Mouse (Mus musculus) kidney, embryonic 15.5 days (tissue): ENCODE data around the gene Creb3l1. TPM values are rescaled to one million over a fixed set of nuclear protein-coding genes. Genes with fewer than 3 reads are reported as not detected.

Source experiments
- ATAC-seq: fragments of 200-750 bp; cut with Nextera tagmentation; replicated peaks from 2 replicates; pipeline ENCODE4 v1.8.0; 2017; ENCODE audit warnings: moderate TSS enrichment; ENCODE audit not compliant: low FRiP score
- H3K27ac ChIP-seq: fragments of 300-500 bp; sonication (generic); 2 replicates; pipeline ENCODE4 v1.5.1; 2015; ENCODE audit warnings: mild to moderate bottlenecking, inconsistent platforms
- H3K27me3 ChIP-seq: fragments of 300-500 bp; sonication (generic); 2 replicates; pipeline ENCODE4 v1.6.1; 2015; ENCODE audit warnings: inconsistent platforms
- H3K36me3 ChIP-seq: fragments of 300-500 bp; sonication (generic); 2 replicates; pipeline ENCODE4 v1.6.1; 2015; ENCODE audit warnings: inconsistent platforms
- H3K4me1 ChIP-seq: fragments of 300-500 bp; sonication (generic); 2 replicates; pipeline ENCODE4 v1.6.1; 2015; ENCODE audit warnings: inconsistent platforms
- H3K4me2 ChIP-seq: fragments of 300-500 bp; sonication (generic); 2 replicates; pipeline ENCODE4 v1.6.1; 2015; ENCODE audit warnings: moderate library complexity, mild to moderate bottlenecking, inconsistent platforms
- H3K4me3 ChIP-seq: fragments of 300-500 bp; sonication (generic); replicated peaks from 2 replicates; pipeline ENCODE4 v1.5.1; 2015; ENCODE audit warnings: mild to moderate bottlenecking, inconsistent platforms
- H3K9ac ChIP-seq: fragments of 300-500 bp; sonication (generic); 2 replicates; pipeline ENCODE4 v1.6.1; 2015; ENCODE audit warnings: mild to moderate bottlenecking, inconsistent platforms
- H3K9me3 ChIP-seq: fragments of 300-500 bp; sonication (generic); replicated peaks from 2 replicates; pipeline ENCODE4 v1.6.1; 2016; ENCODE audit warnings: inconsistent platforms
- WGBS: fragments of 180-500 bp; shearing (Covaris S2); methylation state at CpG from one replicate; pipeline ENCODE4 v1.1.7; 2015; ENCODE audit warnings: mixed read lengths; 5-methylcytosine and 5-hydroxymethylcytosine counted together
- polyA plus RNA-seq: library from polyadenylated mRNA; unstranded; fragments of >200 nt; fragmentation: Nextera tagmentation; extraction: Ambion mirVana; gene quantifications from 2 replicates; pipeline ENCODE4 v1.2.1, GENCODE M21; 2015

Creb3l1 gene
- polyA plus RNA-seq, result 14.0 and 14.9 TPM in 2 replicates

DNA sequence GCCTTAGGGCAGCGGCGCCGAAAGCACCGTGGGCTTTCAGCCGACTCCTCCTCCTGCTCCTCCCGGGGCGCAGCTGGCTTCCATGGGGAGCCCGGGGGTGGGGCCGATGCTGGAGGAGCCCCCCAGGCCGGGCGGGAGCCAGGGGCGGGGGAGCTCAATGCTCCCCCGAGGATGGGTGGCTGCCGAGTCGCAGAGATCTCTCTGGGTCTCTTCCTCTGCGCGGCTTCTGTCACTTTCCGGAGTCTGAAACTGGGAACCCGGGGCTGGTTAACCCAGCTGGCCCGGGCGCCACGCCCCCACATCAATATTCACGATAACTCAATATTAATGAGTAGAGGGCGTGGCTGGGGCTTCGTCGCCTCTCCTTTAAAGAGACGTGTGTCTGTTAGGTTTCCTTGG lies at the start of gene Creb3l1:
Gene Creb3l1 (minus strand): TSS at position 229 of the 399 bp plus-strand sequence.
- Histone ChIP-seq H3K36me3 (no peaks in the 10 kb centered on the region), H3K9ac (peak within 1 kb of the TSS; percentile 72), H3K27me3 (peaks cover 20% of the 10 kb centered on the region), H3K27ac (peak within 1 kb of the TSS; percentile 81), H3K9me3 (no peaks in the 10 kb centered on the region), H3K4me1 (peaks cover 41% of the 10 kb centered on the region), H3K4me2 (peak within 1 kb of the TSS; percentile 97), H3K4me3 (peak within 1 kb of the TSS; percentile 78)
- ATAC-seq, result peak; percentile 42; the same call in 1 of the 2 replicates
- WGBS, result under 1% methylated on average over 25 of the region's 27 CpGs

DNA sequence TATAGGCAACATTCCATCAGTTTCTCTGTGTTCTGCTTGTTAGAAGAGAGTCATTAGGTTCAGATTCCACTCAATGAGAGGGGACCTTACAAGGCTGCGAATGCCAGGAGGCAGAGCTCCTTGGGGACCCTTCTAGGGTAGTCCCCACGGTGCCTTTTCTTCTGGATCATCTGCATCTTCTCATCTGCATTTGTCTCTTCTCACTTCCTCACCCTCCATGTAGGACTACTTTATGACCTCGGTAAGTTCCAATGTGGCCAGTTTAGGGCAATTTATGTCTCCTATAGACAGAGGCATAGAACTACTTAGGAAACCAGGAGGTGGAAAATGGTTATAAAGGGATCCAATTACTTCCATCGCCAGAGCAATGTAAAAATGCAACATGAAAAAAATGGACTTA lies 46.8 kb upstream of the Creb3l1 start:
- H3K9ac ChIP-seq, result no peak overlapping the region
- no peak overlapping the region for H3K4me3 ChIP-seq
- no peaks in the 10 kb centered on the region for H3K27me3 ChIP-seq
- H3K27ac ChIP-seq, result no peak overlapping the region
- no peak overlapping the region for H3K4me2 ChIP-seq
- H3K9me3 ChIP-seq, result no peaks in the 10 kb centered on the region
- H3K36me3 ChIP-seq, result no peaks in the 10 kb centered on the region
- WGBS, result 68% methylated on average over 4 of the region's 4 CpGs
- H3K4me1 ChIP-seq, result no peaks in the 10 kb centered on the region
- no peak for ATAC-seq

- H3K4me1 ChIP-seq, result no peaks in the 10 kb centered on the region
- H3K27me3 ChIP-seq, result no peaks in the 10 kb centered on the region
- no peaks in the 10 kb centered on the region for H3K36me3 ChIP-seq
- no peak overlapping the region for H3K4me2 ChIP-seq
- no peak overlapping the region for H3K9ac ChIP-seq
- ATAC-seq, result no peak
- H3K9me3 ChIP-seq, result no peaks in the 10 kb centered on the region
- no peak overlapping the region for H3K4me3 ChIP-seq
- WGBS, result 67% methylated on average over 5 of the region's 5 CpGs
- H3K27ac ChIP-seq, result no peak overlapping the region
Measured at GRCm38 (mm10) chr2:92069630-92070029, 45.3 kb upstream of the Creb3l1 start.

DNA sequence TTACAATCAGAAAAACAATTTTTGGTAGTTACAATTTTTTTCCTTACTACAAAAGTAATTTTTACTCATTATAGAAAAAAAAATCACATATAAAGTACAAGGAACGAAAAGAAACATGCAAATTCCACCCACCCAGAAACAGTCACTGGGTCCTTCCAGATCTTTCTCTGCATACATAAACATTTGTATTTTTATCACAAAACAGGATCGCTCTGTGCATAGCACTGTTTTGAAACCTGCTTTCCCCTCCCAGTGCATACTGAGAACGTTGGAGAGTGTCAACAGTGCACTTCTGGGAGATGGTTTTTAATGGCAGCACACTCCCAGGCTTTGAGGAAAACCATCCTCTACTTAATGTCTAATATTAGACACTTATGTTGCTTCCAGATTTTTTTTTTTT lies 43.3 kb upstream of the Creb3l1 start:
- H3K4me2 ChIP-seq, result no peak overlapping the region
- WGBS, result 73% methylated on average over 3 of the region's 3 CpGs
- no peak overlapping the region for H3K4me3 ChIP-seq
- no peaks in the 10 kb centered on the region for H3K27me3 ChIP-seq
- H3K36me3 ChIP-seq, result no peaks in the 10 kb centered on the region
- no peaks in the 10 kb centered on the region for H3K9me3 ChIP-seq
- no peak overlapping the region for H3K27ac ChIP-seq
- H3K4me1 ChIP-seq, result no peaks in the 10 kb centered on the region
- no peak overlapping the region for H3K9ac ChIP-seq
- no peak for ATAC-seq

GRCm38 (mm10) chr2:92066899-92067298 lies 42.6 kb upstream of the Creb3l1 start:
- Histone ChIP-seq H3K9me3 (no peaks in the 10 kb centered on the region), H3K4me3 (no peak overlapping the region), H3K4me1 (no peaks in the 10 kb centered on the region), H3K9ac (no peak overlapping the region), H3K4me2 (no peak overlapping the region), H3K36me3 (no peaks in the 10 kb centered on the region), H3K27ac (no peak overlapping the region), H3K27me3 (peaks cover 2% of the 10 kb centered on the region; the same call in 1 of the 2 replicates)
- no peak for ATAC-seq
- 65% methylated on average over 1 of the region's 1 CpGs for WGBS

DNA sequence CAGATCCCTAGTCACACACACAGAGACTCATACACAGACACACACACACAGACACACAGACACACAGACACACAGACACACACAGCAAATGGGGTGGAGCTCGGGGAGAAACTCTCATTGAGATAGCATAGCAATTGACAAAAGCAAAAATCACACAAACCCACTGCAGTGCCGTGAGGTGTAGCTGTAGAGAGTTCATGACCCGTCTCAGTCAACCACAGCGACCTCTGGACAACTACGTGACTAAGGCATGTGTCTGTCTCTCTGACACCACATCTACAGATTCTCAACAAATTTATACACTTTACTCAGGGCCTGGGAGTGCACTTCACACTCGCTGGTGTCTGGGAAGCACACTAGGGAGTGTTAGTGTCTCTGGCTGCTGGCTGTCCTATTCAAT lies 41.6 kb upstream of the Creb3l1 start:
- ATAC-seq, result no peak; the same call in 1 of the 2 replicates
- Histone ChIP-seq H3K4me3 (no peak overlapping the region), H3K9ac (no peak overlapping the region), H3K4me2 (no peak overlapping the region), H3K9me3 (no peaks in the 10 kb centered on the region), H3K4me1 (no peaks in the 10 kb centered on the region), H3K27ac (no peak overlapping the region), H3K36me3 (no peaks in the 10 kb centered on the region), H3K27me3 (peaks cover 10% of the 10 kb centered on the region)
- WGBS, result 52% methylated on average over 6 of the region's 6 CpGs

- H3K27me3 ChIP-seq, result peaks cover 15% of the 10 kb centered on the region
- whole genome bisulfite sequencing, result 87% methylated on average over 8 of the region's 8 CpGs
- no peak overlapping the region for H3K4me3 ChIP-seq
- no peak overlapping the region for H3K4me2 ChIP-seq
- no peak for ATAC-seq
- H3K36me3 ChIP-seq, result no peaks in the 10 kb centered on the region
- H3K9ac ChIP-seq, result no peak overlapping the region
- H3K27ac ChIP-seq, result no peak overlapping the region
- H3K9me3 ChIP-seq, result no peaks in the 10 kb centered on the region
- H3K4me1 ChIP-seq, result no peaks in the 10 kb centered on the region
Measured at GRCm38 (mm10) chr2:92065269-92065888, 41.1 kb upstream of the Creb3l1 start.

DNA sequence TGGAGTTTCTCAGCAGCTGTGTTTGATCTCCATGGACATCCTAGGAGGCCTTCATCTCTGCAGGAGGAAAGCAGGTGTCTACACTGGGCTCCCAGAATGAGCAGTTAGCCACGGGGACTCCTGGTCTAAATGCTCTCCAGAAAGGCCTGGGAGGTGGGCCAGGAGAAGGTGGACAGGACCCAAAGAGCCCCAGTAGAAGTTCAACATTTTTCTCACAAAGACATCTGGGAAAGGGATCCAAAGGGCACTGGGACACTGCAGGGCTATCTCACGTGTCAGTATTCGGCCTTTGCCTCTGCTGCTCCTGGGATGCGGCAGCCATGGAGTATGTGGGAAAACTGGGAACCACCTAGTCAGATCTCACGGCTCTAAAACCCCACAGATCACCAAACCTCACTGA lies 38.8 kb upstream of the Creb3l1 start:
- Histone ChIP-seq H3K9ac (no peak overlapping the region), H3K4me3 (no peak overlapping the region), H3K27ac (no peak overlapping the region), H3K27me3 (peaks cover 34% of the 10 kb centered on the region), H3K9me3 (no peaks in the 10 kb centered on the region), H3K4me1 (peaks cover 21% of the 10 kb centered on the region), H3K4me2 (no peak overlapping the region), H3K36me3 (no peaks in the 10 kb centered on the region)
- WGBS, result 51% methylated on average over 5 of the region's 5 CpGs
- ATAC-seq, result no peak

- 72% methylated on average over 5 of the region's 5 CpGs for WGBS
- Histone ChIP-seq H3K27ac (no peak overlapping the region), H3K9me3 (no peaks in the 10 kb centered on the region), H3K4me2 (no peak overlapping the region), H3K36me3 (no peaks in the 10 kb centered on the region), H3K4me1 (peaks cover 25% of the 10 kb centered on the region), H3K27me3 (peaks cover 45% of the 10 kb centered on the region), H3K4me3 (no peak overlapping the region), H3K9ac (no peak overlapping the region)
- ATAC-seq, result no peak
Measured at GRCm38 (mm10) chr2:92061337-92061736, 37.0 kb upstream of the Creb3l1 start.

GRCm38 (mm10) chr2:92060291-92060690 lies 36.0 kb upstream of the Creb3l1 start:
- peak overlapping the region; percentile 40 for H3K9ac ChIP-seq
- WGBS, result 14% methylated on average over 6 of the region's 6 CpGs
- peaks cover 45% of the 10 kb centered on the region for H3K27me3 ChIP-seq
- peak overlapping the region; percentile 61 for H3K4me3 ChIP-seq
- peak overlapping the region; percentile 100 for H3K4me2 ChIP-seq
- H3K36me3 ChIP-seq, result no peaks in the 10 kb centered on the region
- no peak overlapping the region for H3K27ac ChIP-seq
- peaks cover 35% of the 10 kb centered on the region for H3K4me1 ChIP-seq
- H3K9me3 ChIP-seq, result no peaks in the 10 kb centered on the region
- no peak for ATAC-seq

DNA sequence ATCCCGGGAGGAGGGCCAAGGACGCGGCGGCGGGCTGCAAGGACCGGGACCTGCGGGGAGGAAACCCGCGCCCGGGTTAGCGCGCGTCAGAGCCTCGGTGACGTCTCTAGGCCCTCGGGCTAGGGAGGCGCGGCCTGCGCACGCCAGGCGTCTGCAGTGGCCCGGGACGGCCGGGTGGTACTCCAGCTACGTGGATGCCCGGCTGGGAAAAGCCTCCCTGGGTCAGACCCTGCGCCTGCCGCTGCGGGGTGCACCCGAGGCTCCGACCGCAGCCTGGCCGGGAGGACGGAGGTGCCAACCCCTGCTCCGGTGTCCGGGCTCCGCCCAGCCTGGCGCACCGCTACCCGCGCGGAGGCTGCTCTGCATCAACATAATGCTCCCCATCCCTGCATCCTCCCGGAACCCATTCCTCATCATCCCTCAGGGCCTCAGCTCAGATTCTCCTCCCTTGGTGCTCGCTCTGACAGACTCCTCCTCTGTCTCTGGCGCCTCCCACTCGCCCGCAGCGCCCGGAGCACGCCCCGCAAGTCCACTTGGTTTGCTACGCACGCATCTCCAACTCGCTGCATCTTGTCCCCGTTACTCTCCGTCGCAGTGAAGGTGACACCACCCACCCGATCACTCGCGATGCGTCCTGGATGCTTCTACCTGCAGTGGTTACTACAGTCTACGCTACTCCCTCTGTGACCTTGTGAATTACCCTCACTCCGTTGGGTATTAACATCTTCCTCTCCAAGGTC lies 35.3 kb upstream of the Creb3l1 start:
- Histone ChIP-seq H3K27ac (no peak overlapping the region), H3K9me3 (no peaks in the 10 kb centered on the region), H3K4me1 (peaks cover 38% of the 10 kb centered on the region), H3K36me3 (no peaks in the 10 kb centered on the region), H3K27me3 (peaks cover 47% of the 10 kb centered on the region), H3K9ac (peak overlapping the region; percentile 40), H3K4me3 (peak overlapping the region; percentile 61), H3K4me2 (peak overlapping the region; percentile 100)
- WGBS, result under 1% methylated on average over 63 of the region's 63 CpGs
- ATAC-seq, result peak; percentile 49

- H3K9ac ChIP-seq, result peak overlapping the region; percentile 43
- no peaks in the 10 kb centered on the region for H3K36me3 ChIP-seq
- 3% methylated on average over 11 of the region's 11 CpGs for WGBS
- H3K4me2 ChIP-seq, result peak overlapping the region; percentile 100
- H3K4me3 ChIP-seq, result peak overlapping the region; percentile 61
- no peaks in the 10 kb centered on the region for H3K9me3 ChIP-seq
- H3K4me1 ChIP-seq, result peaks cover 38% of the 10 kb centered on the region
- H3K27me3 ChIP-seq, result peaks cover 55% of the 10 kb centered on the region
- ATAC-seq, result no peak
- H3K27ac ChIP-seq, result no peak overlapping the region
Measured at GRCm38 (mm10) chr2:92058936-92059335, 34.6 kb upstream of the Creb3l1 start.
